Mouse (Mus musculus) forelimb bud, embryonic 11.5 days (tissue): ENCODE data around the gene Car6.

Experiments
- DNase-seq: peaks from one replicate; pipeline ENCODE4 v3.0.0-alpha.2; 2012; ENCODE audit warnings: low read depth, low spot score

Car6 gene

GRCm38 (mm10) chr4:150188236-150188635 lies 12.9 kb downstream of the Car6 start:
- DNase-seq = peak; percentile 57

GRCm38 (mm10) chr4:150181304-150181703 lies 19.8 kb downstream of the Car6 start:
- DNase-seq = no peak

GRCm38 (mm10) chr4:150178131-150178530 lies 23.0 kb downstream of the Car6 start:
- peak; percentile 63 for DNase-seq

- no peak for DNase-seq
These were observed 24.0 kb downstream of the Car6 start for GRCm38 (mm10) chr4:150177122-150177521.

GRCm38 (mm10) chr4:150176535-150176934 lies 24.6 kb downstream of the Car6 start:
- DNase-seq = peak; percentile 66

GRCm38 (mm10) chr4:150174027-150174426 lies 27.1 kb downstream of the Car6 start:
- no peak for DNase-seq

- DNase-seq = peak; percentile 39
These were observed 27.9 kb downstream of the Car6 start for GRCm38 (mm10) chr4:150173281-150173680.

- DNase-seq = no peak
These were observed 29.0 kb downstream of the Car6 start for GRCm38 (mm10) chr4:150172107-150172506.

- DNase-seq = no peak
These were observed 32.7 kb downstream of the Car6 start for GRCm38 (mm10) chr4:150168406-150168805.

GRCm38 (mm10) chr4:150164875-150165274 lies 36.3 kb downstream of the Car6 start:
- DNase-seq = no peak

GRCm38 (mm10) chr4:150162561-150163169 lies 38.5 kb downstream of the Car6 start:
- DNase-seq = no peak

- DNase-seq = no peak
These were observed 41.7 kb downstream of the Car6 start for GRCm38 (mm10) chr4:150159458-150159857.

GRCm38 (mm10) chr4:150157348-150157882 lies 43.7 kb downstream of the Car6 start:
- DNase-seq = no peak

GRCm38 (mm10) chr4:150155731-150156130 lies 45.4 kb downstream of the Car6 start:
- DNase-seq = no peak

GRCm38 (mm10) chr4:150155301-150155700 lies 45.8 kb downstream of the Car6 start:
- DNase-seq = no peak

- DNase-seq = no peak
These were observed 48.6 kb downstream of the Car6 start for GRCm38 (mm10) chr4:150152483-150152882.

- DNase-seq = no peak
These were observed 50.1 kb downstream of the Car6 start for GRCm38 (mm10) chr4:150151045-150151444.

GRCm38 (mm10) chr4:150146286-150146685 lies 54.8 kb downstream of the Car6 start:
- DNase-seq = no peak

GRCm38 (mm10) chr4:150144242-150144641 lies 56.9 kb downstream of the Car6 start:
- DNase-seq = no peak

- no peak for DNase-seq
These were observed 60.8 kb downstream of the Car6 start for GRCm38 (mm10) chr4:150140346-150140745.

- DNase-seq = no peak
These were observed 62.0 kb downstream of the Car6 start for GRCm38 (mm10) chr4:150139090-150139489.

- DNase-seq = peak; percentile 74
These were observed 63.0 kb downstream of the Car6 start for GRCm38 (mm10) chr4:150138084-150138543.

- no peak for DNase-seq
These were observed 63.6 kb downstream of the Car6 start for GRCm38 (mm10) chr4:150137368-150138083.
